8 mouse cellular contexts compared by ENCODE assay signal in genomic region chr19:42655006-42655405, GRCm38 (mm10). TPM values are rescaled to one million over a fixed set of nuclear protein-coding genes. Genes with fewer than 3 reads are reported as not detected.
A peak's percentile ranks its signal among the peaks of the same experiment; 100 is the strongest.
DNase-seq lines count a peak whose midpoint lies in the region; ATAC-seq and TF ChIP-seq lines count a peak whose summit lies in the region.
"Had no signal": no experiment of that assay in that cellular context is flagged by ENCODE, and none has a peak within 500 bp of the region (broad histone marks: within the 10 kb centered on the region; RNA-seq: fewer than 3 reads in every experiment).

No protein-coding gene starts in this region.

- no peak overlapping the region for H3K4me3 ChIP-seq in ES-E14 (ENCODE audit: insufficient read depth in 1 of 2, low read depth in 1 of 2, low read length in 2 of 2, poor library complexity in 1 of 2, severe bottlenecking in 1 of 2)
- no peak overlapping the region for H3K4me3 ChIP-seq in embryonic facial prominence, embryonic 11.5 days (ENCODE audit: low read depth, low read length)
- H3K4me3 ChIP-seq in heart, postnatal 0 days (ENCODE audit: low read depth, low read length), result no peak overlapping the region
- H3K4me3 ChIP-seq: heart, embryonic 13.5 days had no signal

- H3K36me3 ChIP-seq in ES-E14 (ENCODE audit: control insufficient read depth, insufficient read depth, low read length, poor library complexity, severe bottlenecking), result no peaks in the 10 kb centered on the region
- H3K36me3 ChIP-seq in embryonic facial prominence, embryonic 11.5 days (replicated peaks; ENCODE audit: control insufficient read depth, insufficient read depth, low read depth, low read length), result no peaks in the 10 kb centered on the region
- H3K36me3 ChIP-seq in heart, postnatal 0 days (replicated peaks; ENCODE audit: control insufficient read depth, insufficient read depth, low read length), result no peaks in the 10 kb centered on the region
- H3K36me3 ChIP-seq: heart, embryonic 13.5 days had no signal

- H3K27me3 ChIP-seq in embryonic facial prominence, embryonic 11.5 days (ENCODE audit: control insufficient read depth, insufficient read depth, low read length), result no peaks in the 10 kb centered on the region; the same call in 1 of the 2 replicates
- peaks cover 8% of the 10 kb centered on the region; the same call in 1 of the 2 replicates for H3K27me3 ChIP-seq in heart, postnatal 0 days (ENCODE audit: control insufficient read depth, insufficient read depth, low read length)

- no peaks in the 10 kb centered on the region for H3K4me1 ChIP-seq in ES-E14 (ENCODE audit: control insufficient read depth in 2 of 2, insufficient read depth in 2 of 2, low read length in 2 of 2, poor library complexity in 1 of 2)
- no peaks in the 10 kb centered on the region for H3K4me1 ChIP-seq in embryonic facial prominence, embryonic 11.5 days (ENCODE audit: control insufficient read depth, insufficient read depth, low read length)
- no peaks in the 10 kb centered on the region for H3K4me1 ChIP-seq in heart, postnatal 0 days (ENCODE audit: control insufficient read depth, insufficient read depth)

- peak; percentile 31 for DNase-seq in ES-E14 (ENCODE audit: low read depth, low spot score)
- DNase-seq in adrenal gland, postnatal 10 days, result peak; percentile 87
- peak; percentile 71 for DNase-seq in embryonic facial prominence, embryonic 11.5 days (ENCODE audit: low spot score)
- peak; percentile 42 for DNase-seq in heart, postnatal 0 days (ENCODE audit: low spot score)
- peak; percentile 81 to 83 for DNase-seq in kidney, postnatal 4 days
- peak; percentile 69 for DNase-seq in lung, postnatal 25 days (ENCODE audit: low spot score)
- peak; percentile 64 to 75 for DNase-seq in right cerebral cortex, adult 2 months (ENCODE audit: low spot score in 2 of 2)

- WGBS in embryonic facial prominence, embryonic 11.5 days, result 40% methylated on average over 1 of the region's 1 CpGs
- 30% methylated on average over 1 of the region's 1 CpGs for WGBS in heart, postnatal 0 days

- no peak overlapping the region for H3K27ac ChIP-seq in ES-E14 (ENCODE audit: insufficient read depth, low read depth, low read length, poor library complexity, severe bottlenecking)
- no peak overlapping the region for H3K27ac ChIP-seq in embryonic facial prominence, embryonic 11.5 days (replicated peaks; ENCODE audit: low read depth, low read length)
- H3K27ac ChIP-seq in heart, postnatal 0 days (ENCODE audit: low read depth), result no peak overlapping the region
- H3K27ac ChIP-seq: heart, embryonic 13.5 days had no signal

- no peak for ATAC-seq in embryonic facial prominence, embryonic 11.5 days (replicated peaks; ENCODE audit: insufficient number of reproducible peaks, low FRiP score, low TSS enrichment, low read depth)
- peak; percentile 58; the same call in 1 of the 2 replicates for ATAC-seq in heart, postnatal 0 days (ENCODE audit: insufficient read depth, low read depth)

- H3K4me2 ChIP-seq in embryonic facial prominence, embryonic 11.5 days (ENCODE audit: low read depth, low read length), result no peak overlapping the region
- H3K4me2 ChIP-seq in heart, postnatal 0 days (ENCODE audit: low read depth, low read length), result no peak overlapping the region
- H3K4me2 ChIP-seq: heart, embryonic 13.5 days had no signal

- no peak overlapping the region for H3K9ac ChIP-seq in ES-E14 (ENCODE audit: insufficient read depth, low read depth, low read length, poor library complexity, severe bottlenecking)
- no peak overlapping the region for H3K9ac ChIP-seq in embryonic facial prominence, embryonic 11.5 days (replicated peaks; ENCODE audit: low read length)
- H3K9ac ChIP-seq in heart, postnatal 0 days (replicated peaks; ENCODE audit: low read depth, low read length), result no peak overlapping the region
- H3K9ac ChIP-seq: heart, embryonic 13.5 days had no signal

- TF ChIP-seq EP300 in heart, postnatal 0 days (IDR thresholded peaks at IDR 0.05; ENCODE audit: low read depth), result no peak

- TF ChIP-seq CTCF in heart, postnatal 0 days (IDR thresholded peaks at IDR 0.05; ENCODE audit: low read depth), result peak; percentile 89

- H3K9me3 ChIP-seq in ES-E14 (ENCODE audit: control insufficient read depth, insufficient read depth, low read depth, low read length), result no peaks in the 10 kb centered on the region
- H3K9me3 ChIP-seq in embryonic facial prominence, embryonic 11.5 days (replicated peaks; ENCODE audit: control insufficient read depth, low read length), result no peaks in the 10 kb centered on the region
- H3K9me3 ChIP-seq in heart, postnatal 0 days (replicated peaks; ENCODE audit: control insufficient read depth, low read length), result no peaks in the 10 kb centered on the region
- H3K9me3 ChIP-seq: heart, embryonic 13.5 days had no signal

- in situ Hi-C loops in ES-E14 (cut with MboI; ENCODE audit: low sequenced_read_pairs in 2 of 2, unreplicated experiment in 2 of 2), result loop anchor here in 1 of 2 experiments (10.0 kb wide), 1 partner anchor 460 kb away; no protein-coding TSS in a partner anchor

TF ChIP-seq in ES-E14, 5 proteins besides CTCF, POLR2A, EP300 and RAD21:
- no peak for TF ChIP-seq HCFC1 (IDR thresholded peaks at IDR 0.05; ENCODE audit: borderline replicate concordance, insufficient read depth, low read length)
- peak; percentile 58 for TF ChIP-seq ZC3H11A (IDR thresholded peaks at IDR 0.05; ENCODE audit: borderline replicate concordance, low read depth, low read length)

RNA-seq across cellular contexts. Expression of gene Loxl4, which starts 42.4 kb away (rescaled TPM):
- 3.8 and 4.5 TPM in 2 replicates for total RNA-seq in ES-E14 (2012; rRNA removed)
- 1 to 10 TPM; 1.8 to 2.7 TPM for total RNA-seq in adrenal gland, postnatal 10 days (2021)
- 0.06 and 0.28 TPM in 2 replicates for polyA plus RNA-seq in embryonic facial prominence, embryonic 11.5 days (2014; fragmentation: Nextera tagmentation; extraction: Ambion mirVana)
- total RNA-seq in heart, postnatal 0 days (2014; rRNA removed; ENCODE audit: low replicate concordance), result 0.54 and 2.3 TPM in 2 replicates
- 0.23 and 0.30 TPM in 2 replicates for polyA plus RNA-seq in heart, postnatal 0 days (2015; fragmentation: Nextera tagmentation; extraction: Ambion mirVana)

Comparison
In these comparisons a context has a peak if more than half of its experiments do, and no peak if none do; other contexts are left out.
1. DNase-seq: peak in every context shown above with its lines; median percentile 87 in adrenal gland, postnatal 10 days; 82 in kidney, postnatal 4 days; 71 in embryonic facial prominence, embryonic 11.5 days; 70 in right cerebral cortex, adult 2 months; 69 in lung, postnatal 25 days; 42 in heart, postnatal 0 days; 31 in ES-E14.